9 mouse cellular contexts compared by ENCODE assay signal in the genomic region with DNA sequence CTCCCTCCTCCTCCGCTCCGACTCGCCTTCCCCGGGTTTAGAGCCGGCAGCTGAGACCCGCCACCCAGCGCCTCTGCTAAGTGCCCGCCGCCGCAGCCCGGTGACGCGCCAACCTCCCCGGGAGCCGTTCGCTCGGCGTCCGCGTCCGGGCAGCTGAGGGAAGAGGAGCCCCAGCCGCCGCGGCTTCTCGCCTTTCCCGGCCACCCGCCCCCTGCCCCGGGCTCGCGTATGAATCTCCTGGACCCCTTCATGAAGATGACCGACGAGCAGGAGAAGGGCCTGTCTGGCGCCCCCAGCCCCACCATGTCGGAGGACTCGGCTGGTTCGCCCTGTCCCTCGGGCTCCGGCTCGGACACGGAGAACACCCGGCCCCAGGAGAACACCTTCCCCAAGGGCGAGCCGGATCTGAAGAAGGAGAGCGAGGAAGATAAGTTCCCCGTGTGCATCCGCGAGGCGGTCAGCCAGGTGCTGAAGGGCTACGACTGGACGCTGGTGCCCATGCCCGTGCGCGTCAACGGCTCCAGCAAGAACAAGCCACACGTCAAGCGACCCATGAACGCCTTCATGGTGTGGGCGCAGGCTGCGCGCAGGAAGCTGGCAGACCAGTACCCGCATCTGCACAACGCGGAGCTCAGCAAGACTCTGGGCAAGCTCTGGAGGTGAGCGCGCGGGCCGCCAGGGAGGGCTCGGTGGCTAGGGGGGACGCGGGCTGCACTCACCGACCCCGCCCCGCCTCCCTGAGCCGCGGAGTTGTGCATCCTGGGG. TPM values are rescaled to one million over a fixed set of nuclear protein-coding genes. Genes with fewer than 3 reads are reported as not detected.
DNase-seq lines count a peak whose midpoint lies in the region; ATAC-seq and TF ChIP-seq lines count a peak whose summit lies in the region.
"Had no signal": no experiment of that assay in that cellular context is flagged by ENCODE, and none has a peak within 500 bp of the region (broad histone marks: within the 10 kb centered on the region; RNA-seq: fewer than 3 reads in every experiment).

No protein-coding gene starts in this region.

- peak; percentile 59 for DNase-seq in lung, embryonic 14.5 days
- DNase-seq in lung, adult 18-20 months = no peak
- DNase-seq in kidney, postnatal 14 days = peak; percentile 32
- peak; percentile 68 to 75 for DNase-seq in lung, postnatal 4 days
- DNase-seq in cerebellum, adult 9-11 months = no peak

- peak overlapping the region; percentile 75 for H3K9ac ChIP-seq in lung, embryonic 14.5 days
- peak overlapping the region; percentile 48 for H3K9ac ChIP-seq in stomach, embryonic 15.5 days

- TF ChIP-seq CTCF in lung, embryonic 14.5 days (IDR thresholded peaks at IDR 0.05; ENCODE audit: low read depth) = no peak

- 0 out of 2 replicates have a peak, but pooled peaks cover 3% of the 10 kb centered on the region for H3K36me3 ChIP-seq in lung, embryonic 14.5 days (ENCODE audit: insufficient read depth)
- H3K36me3 ChIP-seq in stomach, embryonic 15.5 days = no peaks in the 10 kb centered on the region

- no peaks in the 10 kb centered on the region for H3K4me1 ChIP-seq in lung, embryonic 14.5 days (ENCODE audit: insufficient read depth)
- peaks cover 3% of the 10 kb centered on the region; the same call in 1 of the 2 replicates for H3K4me1 ChIP-seq in brown adipose tissue, adult 24 weeks (ENCODE audit: control insufficient read depth, insufficient read depth, insufficient read length, low read length)
- H3K4me1 ChIP-seq in stomach, embryonic 15.5 days = peaks cover 25% of the 10 kb centered on the region

- peak overlapping the region; percentile 73 for H3K4me2 ChIP-seq in lung, embryonic 14.5 days
- peak overlapping the region; percentile 76 for H3K4me2 ChIP-seq in stomach, embryonic 15.5 days

- peak overlapping the region; percentile 85 for H3K27ac ChIP-seq in lung, embryonic 14.5 days (ENCODE audit: low read depth)
- H3K27ac ChIP-seq in brown adipose tissue, adult 24 weeks (replicated peaks; ENCODE audit: low read depth, low read length) = peak overlapping the region; percentile 23
- peak overlapping the region; percentile 95 for H3K27ac ChIP-seq in stomach, embryonic 15.5 days

- under 1% methylated on average over 75 of the region's 75 CpGs for WGBS in lung, embryonic 14.5 days
- WGBS in stomach, embryonic 15.5 days = under 1% methylated on average over 75 of the region's 75 CpGs

- H3K9me3 ChIP-seq in lung, embryonic 14.5 days (ENCODE audit: low read depth, low read length) = no peaks in the 10 kb centered on the region
- no peaks in the 10 kb centered on the region for H3K9me3 ChIP-seq in stomach, embryonic 15.5 days

- ATAC-seq in lung, embryonic 14.5 days (ENCODE audit: insufficient read depth) = peak; percentile 49
- ATAC-seq in granulocyte monocyte progenitor cell, adult 5-6 weeks (replicated peaks; ENCODE audit: poor library complexity, severe bottlenecking) = peak; percentile 26
- ATAC-seq in stomach, embryonic 15.5 days (ENCODE audit: insufficient read depth, low FRiP score, low read depth) = peak; percentile 5; the same call in 1 of the 2 replicates

- peaks cover 36% of the 10 kb centered on the region for H3K27me3 ChIP-seq in lung, embryonic 14.5 days (ENCODE audit: insufficient read depth, low read length)
- H3K27me3 ChIP-seq in stomach, embryonic 15.5 days (replicated peaks) = no peaks in the 10 kb centered on the region

- peak overlapping the region; percentile 72 for H3K4me3 ChIP-seq in lung, embryonic 14.5 days (ENCODE audit: low read depth, low read length)
- peak overlapping the region; percentile 63 for H3K4me3 ChIP-seq in brown adipose tissue, adult 24 weeks (ENCODE audit: insufficient read depth, low read depth, low read length)
- H3K4me3 ChIP-seq in stomach, embryonic 15.5 days (replicated peaks) = peak overlapping the region; percentile 56

RNA-seq across cellular contexts. Expression of gene Sox9, which starts 0.5 kb away (rescaled TPM):
- 75.7 and 81.6 TPM in 2 replicates for polyA plus RNA-seq in lung, embryonic 14.5 days (2014; fragmentation: Nextera tagmentation; extraction: Ambion mirVana)
- polyA plus RNA-seq in brown adipose tissue, adult 24 weeks (2012; ENCODE audit: insufficient read depth, insufficient read length, missing spikeins) = 0.92 and 0.99 TPM in 2 replicates
- not detected in 2 replicates for total RNA-seq in granulocyte monocyte progenitor cell, adult 5-6 weeks (2014; fragmentation: Nextera tagmentation)
- not detected in 2 replicates for total RNA-seq in granulocyte monocyte progenitor cell, adult 5-6 weeks (2017)
- 42.0 and 50.9 TPM in 2 replicates for polyA plus RNA-seq in stomach, embryonic 15.5 days (2015; fragmentation: Nextera tagmentation; extraction: Ambion mirVana)
- total RNA-seq: neutrophil, adult 5-6 weeks had no signal

Comparison
In these comparisons a context has a peak if more than half of its experiments do, and no peak if none do; other contexts are left out.
1. DNase-seq: peak in lung, embryonic 14.5 days (single experiment), kidney, postnatal 14 days (single experiment) and lung, postnatal 4 days (2 of 2); none in lung, adult 18-20 months (0 of 2) and cerebellum, adult 9-11 months (single experiment).
2. H3K27ac ChIP-seq: peak in every context shown above with its lines; median percentile 95 in stomach, embryonic 15.5 days; 85 in lung, embryonic 14.5 days; 23 in brown adipose tissue, adult 24 weeks.
3. RNA of gene Sox9, which starts 0.5 kb away (polyA plus RNA-seq): 75.7 to 81.6 TPM in lung, embryonic 14.5 days and 42.0 to 50.9 TPM in stomach, embryonic 15.5 days; 0.92 to 0.99 TPM in brown adipose tissue, adult 24 weeks; every median in the first group is over 10 times any median in the second.
4. Peak in every context shown above with its lines, with median percentiles within 50 percentile points of each other: ATAC-seq and H3K4me3 ChIP-seq.